Mouse (Mus musculus) WW6 (cell line): Measurements from ENCODE around the gene Mfsd10.
"Not testable (repeated sequence)": the region's sequence is repeated elsewhere in the genome, so short reads cannot be mapped to it uniquely, and the experiment has no call there.

Experiments used
- DNase-seq: peaks from one replicate; pipeline ENCODE4 v3.0.0-alpha.2; 2013; ENCODE audit warnings: low read depth, low spot score

Gene Mfsd10

DNA sequence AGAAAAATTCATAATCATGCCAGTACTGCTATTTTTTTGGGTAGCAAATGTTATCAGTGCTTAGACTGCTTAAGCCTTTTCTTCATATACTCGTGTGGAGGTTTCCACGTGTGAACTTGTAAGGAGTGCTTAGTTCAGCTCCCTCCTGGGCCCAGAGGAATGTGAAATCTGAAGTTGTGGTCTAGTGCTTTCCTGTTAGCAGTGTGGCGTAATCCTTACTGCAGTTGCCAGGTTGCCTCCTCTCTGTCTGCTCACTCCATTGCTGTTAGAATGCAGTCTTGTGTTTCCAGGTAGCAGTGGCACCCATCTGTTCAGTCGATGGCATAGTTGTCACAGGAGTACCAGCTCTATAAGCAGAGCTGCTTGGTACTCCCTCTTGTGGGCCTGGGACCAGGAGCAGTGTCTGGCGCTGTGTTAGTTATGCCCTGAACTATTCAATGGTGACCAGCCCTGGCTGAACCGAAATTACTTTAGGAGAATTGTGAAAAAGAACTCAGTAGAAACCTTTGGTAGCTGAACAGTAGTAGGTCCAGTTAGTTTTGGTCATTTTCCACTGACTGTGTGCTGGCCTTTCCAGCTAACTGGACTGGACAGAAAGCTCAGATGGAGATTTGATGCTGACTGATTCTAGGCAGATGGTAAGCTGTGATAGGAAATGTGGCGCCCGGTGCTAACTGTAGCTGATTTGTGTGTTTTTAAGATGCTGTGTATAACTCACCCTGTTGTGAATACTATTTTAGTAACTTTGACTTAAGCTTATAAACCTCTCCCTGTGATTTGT lies 29.7 kb downstream of the Mfsd10 start:
- DNase-seq, result no peak

DNA sequence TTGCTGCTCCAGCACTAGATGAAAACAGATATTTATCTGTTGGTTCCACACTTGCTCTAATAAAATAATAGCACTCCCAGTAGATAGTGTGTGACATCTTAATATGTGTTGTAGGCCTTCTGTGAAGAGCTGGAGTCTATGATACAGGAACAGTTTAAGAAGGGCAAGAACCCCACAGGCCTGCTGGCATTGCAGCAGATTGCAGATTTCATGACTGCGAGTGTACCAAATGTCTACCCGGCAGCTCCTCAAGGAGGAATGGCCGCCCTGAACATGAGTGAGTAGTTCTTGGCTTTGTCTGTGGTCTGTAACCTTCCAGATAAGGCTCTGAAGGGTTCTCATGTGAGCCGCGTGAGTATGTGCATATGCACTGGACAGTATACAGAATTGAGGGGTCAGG lies 32.4 kb downstream of the Mfsd10 start:
- no peak for DNase-seq

DNA sequence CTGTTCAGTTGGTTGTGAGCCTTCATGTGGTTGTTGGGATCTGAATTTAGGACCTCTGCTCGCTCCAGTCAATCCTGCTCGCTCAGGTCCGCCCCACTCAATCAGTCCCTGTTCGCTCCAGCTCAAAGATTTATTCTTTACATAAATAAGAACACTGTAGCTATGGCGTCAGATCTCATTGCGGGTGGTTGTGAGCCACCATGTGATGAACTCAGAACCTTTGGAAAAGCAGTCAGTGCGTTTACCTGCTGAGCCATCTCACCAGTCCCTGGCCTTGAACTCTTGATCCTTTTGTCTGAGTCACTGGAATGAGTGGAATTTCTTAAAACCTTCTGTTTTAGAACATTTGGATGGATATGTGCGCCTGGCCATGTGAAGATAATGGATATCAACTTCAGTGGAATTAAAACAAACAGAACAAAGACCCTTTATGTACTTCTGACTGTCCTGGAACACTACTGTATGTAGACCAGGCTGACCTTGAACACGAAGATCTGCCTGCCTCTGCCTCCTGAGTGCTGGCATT lies 43.7 kb downstream of the Mfsd10 start:
- DNase-seq, result no peak

DNA sequence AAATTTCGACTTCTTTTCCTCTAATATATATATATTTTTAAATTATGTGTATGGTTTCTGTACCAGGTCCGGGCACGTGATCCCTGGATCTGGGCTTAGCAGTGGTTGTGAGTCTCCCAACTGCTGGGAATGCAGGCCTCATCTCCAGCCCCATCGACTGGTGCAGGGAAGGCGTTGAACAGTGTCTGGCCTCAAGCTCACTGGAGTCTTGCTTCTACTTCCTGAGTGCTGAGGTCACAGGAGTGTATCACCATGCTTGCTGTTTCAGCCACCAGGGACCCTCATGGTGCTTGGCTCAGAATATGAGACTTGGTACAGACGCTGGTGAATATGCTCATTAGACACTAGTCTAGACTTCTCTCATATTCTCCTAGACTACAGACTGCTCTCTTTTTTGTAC lies 44.3 kb downstream of the Mfsd10 start:
- DNase-seq, result no peak

DNA sequence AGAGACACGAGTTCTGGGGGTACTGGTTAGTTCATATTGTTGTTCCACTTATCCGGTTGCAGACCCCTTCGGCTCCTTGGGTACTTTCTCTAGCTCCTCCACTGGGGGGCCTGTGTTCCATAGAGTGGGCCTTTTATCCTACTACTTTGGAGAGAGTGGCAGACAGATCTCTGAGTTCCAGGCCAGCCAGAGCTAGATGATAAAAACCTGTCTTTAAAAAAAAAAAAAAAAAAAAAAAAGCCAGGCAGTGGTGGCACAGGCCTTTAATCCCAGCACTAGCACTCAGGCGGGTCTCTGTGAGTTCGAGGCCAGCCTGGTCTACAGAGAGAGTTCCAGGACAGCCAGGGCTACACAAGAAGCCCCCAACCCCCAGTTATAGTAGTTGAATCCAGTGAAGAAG lies 44.8 kb downstream of the Mfsd10 start:
- not testable (repeated sequence) for DNase-seq

DNA sequence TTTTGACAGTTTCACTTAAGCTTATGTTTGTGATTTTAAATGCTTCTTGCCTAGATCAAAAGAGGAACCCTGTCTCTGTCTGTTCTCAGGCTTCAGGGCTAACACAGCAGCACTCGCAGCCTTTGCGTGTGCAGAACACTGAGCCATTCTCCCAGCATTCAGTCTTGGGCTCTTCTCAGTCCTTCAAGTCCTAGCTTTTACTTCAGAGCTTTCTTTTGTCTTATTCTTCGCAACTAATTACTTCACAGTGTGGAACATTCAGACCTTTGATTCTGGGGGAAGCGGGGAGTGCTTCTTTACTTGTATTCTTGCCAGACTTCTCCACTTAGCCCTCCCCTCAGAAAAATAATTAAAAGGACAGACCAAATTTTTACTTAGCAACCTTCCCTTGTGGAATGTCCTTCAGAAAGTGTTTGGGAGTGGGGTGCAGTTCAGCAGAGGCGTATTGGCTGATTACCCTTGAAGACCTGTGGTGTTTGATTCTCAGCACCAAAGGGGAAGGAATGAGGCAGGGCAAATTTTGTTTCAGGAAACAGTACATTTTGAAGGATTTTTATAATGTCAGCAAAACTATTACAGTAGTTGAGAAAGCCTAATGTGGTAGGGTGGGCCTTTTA lies 45.5 kb downstream of the Mfsd10 start:
- DNase-seq, result no peak

DNA sequence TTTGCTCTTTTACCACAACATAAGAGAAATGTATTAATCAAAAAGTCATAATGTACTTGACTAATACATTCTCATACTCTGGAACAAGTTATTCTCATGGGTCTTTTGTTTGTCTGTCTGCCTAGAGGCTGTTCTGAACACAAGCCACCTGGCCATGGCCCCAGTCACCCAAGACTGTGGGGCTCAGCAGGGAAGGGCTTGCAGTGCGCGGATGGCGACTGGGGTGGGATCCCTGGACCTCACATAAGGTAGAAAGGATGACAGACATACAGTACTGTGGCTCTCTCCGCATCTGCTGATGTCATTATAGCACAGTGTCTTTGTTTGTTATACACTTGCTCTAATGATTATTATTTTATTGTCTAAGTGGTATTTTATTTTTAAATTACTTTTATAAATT lies 46.3 kb downstream of the Mfsd10 start:
- DNase-seq, result no peak

DNA sequence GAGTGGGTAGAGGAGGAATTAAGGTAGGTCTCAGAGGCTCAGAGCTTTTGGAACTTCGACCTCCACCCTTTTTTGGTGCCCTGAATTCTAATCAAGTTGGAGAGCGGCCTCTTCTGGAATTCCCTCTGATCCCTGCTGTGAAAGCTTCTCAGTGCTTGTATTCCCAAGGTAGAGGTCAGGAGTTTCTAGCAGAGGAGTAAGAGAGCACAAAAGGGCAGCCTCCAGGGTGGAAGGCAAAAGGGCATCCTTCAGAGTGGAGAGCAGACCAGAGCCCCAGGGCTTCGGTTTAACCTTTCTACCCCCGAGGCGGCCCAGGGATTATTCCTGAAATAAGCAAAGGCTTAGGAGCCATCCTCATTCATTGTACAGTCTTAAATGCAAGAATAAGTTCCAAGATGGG lies 47.0 kb downstream of the Mfsd10 start:
- DNase-seq, result no peak

DNA sequence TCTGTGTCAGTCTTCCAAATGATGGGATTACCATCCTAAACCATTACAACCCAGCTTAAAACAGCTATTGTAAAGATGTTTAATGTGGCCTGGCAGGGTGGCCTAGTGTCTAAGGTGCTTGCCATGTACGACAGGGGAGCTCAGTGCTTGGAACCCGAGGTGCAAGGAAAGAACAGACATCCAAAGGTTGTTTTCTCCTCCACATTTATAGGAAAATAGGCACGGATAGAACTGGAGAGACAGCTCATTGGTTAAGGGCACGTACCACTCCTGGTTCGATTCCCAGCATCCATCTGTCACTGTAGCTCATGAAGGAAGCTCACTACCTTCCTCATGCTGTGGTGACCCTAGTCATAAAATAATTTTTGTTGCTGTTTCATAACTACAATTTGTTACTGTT lies 49.1 kb downstream of the Mfsd10 start:
- no peak for DNase-seq

DNA sequence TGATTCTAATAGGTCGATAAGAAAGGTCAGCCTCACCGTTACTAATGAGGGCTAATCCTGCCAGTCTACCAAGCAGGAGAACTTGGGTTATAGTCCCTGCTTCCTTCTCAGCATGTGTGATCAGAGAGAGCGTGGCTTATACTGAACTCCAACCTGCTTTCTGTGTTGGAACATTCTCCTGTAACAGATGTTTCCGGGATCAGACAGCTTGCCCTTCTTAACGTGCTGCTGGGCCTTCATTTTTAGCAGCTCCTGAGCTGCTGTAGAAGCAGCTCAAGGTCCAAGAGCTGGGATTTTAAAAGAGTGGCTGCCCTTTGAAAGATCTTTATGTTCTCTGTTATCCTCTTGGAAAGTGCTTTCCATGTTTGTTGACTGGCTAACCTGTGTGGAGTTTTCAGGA lies 51.8 kb downstream of the Mfsd10 start:
- no peak for DNase-seq
